Mouse (Mus musculus): ENCODE results near the gene Max.

DNA sequence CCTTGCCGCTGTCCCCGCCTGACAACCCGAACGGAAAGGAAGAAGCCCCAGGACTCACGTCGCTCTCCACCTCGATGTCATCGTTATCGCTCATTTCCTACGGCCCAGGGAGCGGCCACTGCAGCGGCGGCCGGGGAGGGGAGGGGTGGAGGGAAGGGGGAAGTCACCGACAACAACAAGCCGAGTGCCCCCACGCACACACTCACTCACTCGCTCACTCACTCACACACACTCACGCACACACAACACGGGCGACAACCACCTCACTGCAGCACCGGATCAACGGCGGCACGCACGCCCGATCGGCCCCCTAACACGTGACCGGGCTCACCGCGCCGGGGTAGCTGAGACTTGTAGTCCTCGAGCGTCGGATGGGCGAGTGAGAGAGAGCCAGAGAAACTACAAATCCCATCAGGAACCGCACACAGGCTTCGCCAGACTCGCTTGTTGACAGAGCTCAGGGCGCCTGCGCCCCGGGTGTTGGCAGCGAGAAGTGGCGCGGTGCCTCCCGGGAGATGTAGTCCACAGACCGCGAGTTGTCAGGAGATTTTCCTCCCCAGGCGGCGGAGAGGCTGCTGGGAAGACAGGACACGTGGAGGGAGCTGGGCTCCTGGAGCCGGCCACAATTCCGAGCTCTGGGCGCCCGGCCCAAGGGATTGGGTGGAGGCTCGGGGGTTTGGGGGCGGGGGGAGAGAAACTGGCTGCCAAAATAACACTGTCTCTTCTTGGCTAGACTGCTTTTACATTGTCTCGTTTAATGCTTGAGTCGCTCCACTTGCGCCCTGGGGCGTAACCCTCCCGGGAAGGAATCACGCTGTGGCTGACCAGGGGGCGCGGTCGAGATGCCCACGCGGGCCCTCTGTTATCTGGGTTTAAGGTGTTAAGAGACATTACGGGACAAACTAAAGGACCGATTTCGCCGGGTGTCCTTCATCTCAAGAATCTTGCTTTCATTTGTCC lies at the start of gene Max:
- TF ChIP-seq CTCF (IDR thresholded peaks at IDR 0.05; ENCODE audit: extremely low read depth, insufficient read depth, low read length) = no peak
- peak; percentile 87 for TF ChIP-seq POLR2A (IDR thresholded peaks at IDR 0.05; ENCODE audit: extremely low read depth, insufficient read depth, low read length)

Data from cortical plate, adult 2 months (tissue).